Mouse (Mus musculus) 3T3-L1 (cell line): ENCODE results near the gene Cyp2d11.
A peak's percentile ranks its signal among the peaks of the same experiment; 100 is the strongest.
"Not testable (repeated sequence)": the region's sequence is repeated elsewhere in the genome, so short reads cannot be mapped to it uniquely, and the experiment has no call there.

Experiments
- DNase-seq: peaks from one replicate; pipeline ENCODE4 v3.0.0-alpha.2; 2015; ENCODE audit warnings: low read depth, low spot score

Gene Cyp2d11

GRCm38 (mm10) chr15:82379871-82380713 is 13.7 kb downstream of the Cyp2d11 start, which contains the start of gene Cyp2d22:
Cyp2d22 (minus strand) TSS chr15:82380260.
- no peak for DNase-seq

- DNase-seq: no peak
These were observed 14.3 kb downstream of the Cyp2d11 start for GRCm38 (mm10) chr15:82379511-82379870.

DNA sequence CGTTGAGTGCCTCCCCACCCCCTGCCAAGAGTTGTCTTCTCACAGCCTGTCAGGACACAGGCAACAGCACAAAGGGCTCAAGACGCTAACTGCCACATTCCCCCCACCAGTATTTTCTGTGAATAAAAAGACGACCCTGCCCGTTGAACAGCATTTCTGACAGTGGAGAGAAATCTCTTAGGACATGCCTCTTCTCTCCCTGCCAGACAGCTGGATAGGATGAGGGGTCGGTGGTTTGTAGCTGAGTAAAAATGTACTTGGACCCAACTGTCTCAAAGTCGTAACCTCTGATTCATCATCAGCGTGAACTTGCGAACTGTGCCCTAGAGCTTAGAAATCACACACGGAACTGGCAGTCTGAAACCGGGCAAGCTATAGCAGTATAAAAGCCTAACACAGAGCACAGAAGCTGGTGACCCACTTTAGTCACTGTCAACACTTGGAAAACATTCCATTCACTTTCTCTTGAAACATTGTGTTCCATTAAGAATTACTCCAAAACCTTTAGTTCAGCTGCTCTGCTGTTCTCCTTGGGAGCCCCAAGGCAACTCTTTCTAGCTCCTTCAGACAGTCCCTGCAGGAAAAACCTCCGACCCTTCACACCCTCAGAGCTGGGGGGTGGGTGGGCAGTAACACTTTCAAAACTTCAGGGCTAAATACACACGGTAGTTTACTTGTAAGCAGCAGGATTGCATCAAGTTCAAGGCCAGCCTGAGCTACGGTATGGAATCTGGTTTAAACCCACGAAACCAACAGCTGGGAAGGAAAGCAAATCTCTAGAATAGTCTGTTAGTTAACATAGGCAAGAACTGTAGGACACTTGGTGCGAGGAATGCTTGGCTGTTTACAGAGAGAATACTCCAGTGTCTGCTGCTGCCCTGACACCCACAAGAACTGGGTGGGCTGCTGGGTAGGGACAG is 15.3 kb downstream of the Cyp2d11 start:
- DNase-seq: no peak

DNA sequence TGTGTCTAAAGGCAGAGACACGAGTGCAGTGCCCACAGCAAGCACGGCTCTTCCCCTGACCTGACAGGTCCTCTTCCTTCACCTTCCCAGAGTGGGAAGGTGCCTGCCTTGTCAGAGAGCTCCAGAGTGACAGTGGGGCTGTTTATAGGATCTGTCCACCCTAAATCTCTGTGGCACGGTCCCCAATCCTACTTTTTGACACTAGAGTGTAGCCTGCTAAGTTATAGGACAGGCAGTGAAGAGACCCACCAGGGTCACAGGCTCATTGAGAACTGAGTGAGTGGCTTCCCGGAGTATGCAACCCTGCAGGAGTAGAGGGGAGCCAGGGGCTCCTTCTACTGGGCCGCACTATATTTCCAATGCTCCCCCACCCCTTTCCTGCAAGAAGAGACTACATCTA is 16.1 kb downstream of the Cyp2d11 start:
- no peak for DNase-seq

- DNase-seq: peak; percentile 11
These were observed 17.3 kb downstream of the Cyp2d11 start for GRCm38 (mm10) chr15:82376393-82377138.

GRCm38 (mm10) chr15:82375855-82376254 is 18.0 kb downstream of the Cyp2d11 start:
- DNase-seq: no peak

DNA sequence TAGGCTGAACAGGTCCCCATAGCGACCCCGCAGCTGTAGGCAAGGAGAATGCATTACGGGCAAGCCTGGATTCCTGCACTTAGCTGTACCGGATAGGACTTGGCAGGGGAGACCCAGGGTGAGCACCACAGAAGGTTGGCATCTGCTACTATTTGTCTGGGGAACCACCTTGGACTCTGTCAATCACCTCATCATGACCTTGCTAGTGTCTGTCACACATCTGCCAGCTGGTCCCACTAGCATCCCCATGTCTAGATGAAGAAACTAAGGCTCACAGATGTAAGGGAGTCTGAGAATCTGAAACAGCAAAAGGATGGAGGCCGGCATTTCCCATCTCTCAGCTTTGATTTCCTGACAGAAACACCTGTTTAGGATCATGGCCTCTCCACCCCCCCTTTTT is 19.4 kb downstream of the Cyp2d11 start:
- DNase-seq: no peak

DNA sequence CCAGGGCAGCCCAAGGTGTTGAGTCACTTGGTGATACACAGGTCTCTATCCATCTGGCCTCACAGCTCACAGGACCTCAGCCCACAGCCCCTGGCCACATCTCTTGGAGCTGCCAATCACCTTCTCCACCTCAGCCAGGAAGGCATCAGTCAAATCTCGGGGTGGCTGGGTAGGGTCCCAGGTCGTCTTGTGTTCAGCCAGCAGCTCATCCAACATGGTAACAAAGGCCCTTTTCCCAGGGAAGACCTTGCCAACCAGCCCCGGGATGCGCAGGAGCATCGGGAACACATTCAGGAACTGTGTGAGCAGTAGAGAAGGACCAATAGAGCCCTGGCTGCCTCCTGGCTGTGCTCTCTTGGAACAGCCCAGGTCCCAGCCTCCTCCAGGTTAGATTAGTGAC is 20.8 kb downstream of the Cyp2d11 start:
- DNase-seq: no peak

DNA sequence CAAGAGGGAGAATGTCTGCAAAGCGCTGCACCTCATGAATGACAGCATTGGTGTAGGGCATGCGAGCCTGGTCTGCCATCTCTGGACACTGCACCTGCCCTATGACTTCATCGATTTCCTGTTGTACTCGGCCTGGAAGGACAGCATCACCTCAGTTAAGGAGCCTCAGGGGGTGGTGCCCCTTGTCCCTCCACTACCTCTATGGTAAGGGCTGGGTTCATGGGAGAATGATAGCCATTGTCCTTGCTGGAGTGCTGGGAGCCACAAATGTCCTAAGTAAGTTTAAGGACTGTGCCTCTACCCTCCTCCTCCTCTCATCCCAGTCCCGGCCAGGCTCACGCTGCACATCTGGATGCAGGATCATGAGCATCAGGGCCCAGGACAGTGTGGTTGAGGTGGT is 21.4 kb downstream of the Cyp2d11 start:
- DNase-seq: no peak

- DNase-seq: no peak
These were observed 25.0 kb downstream of the Cyp2d11 start for GRCm38 (mm10) chr15:82368851-82369250.

DNA sequence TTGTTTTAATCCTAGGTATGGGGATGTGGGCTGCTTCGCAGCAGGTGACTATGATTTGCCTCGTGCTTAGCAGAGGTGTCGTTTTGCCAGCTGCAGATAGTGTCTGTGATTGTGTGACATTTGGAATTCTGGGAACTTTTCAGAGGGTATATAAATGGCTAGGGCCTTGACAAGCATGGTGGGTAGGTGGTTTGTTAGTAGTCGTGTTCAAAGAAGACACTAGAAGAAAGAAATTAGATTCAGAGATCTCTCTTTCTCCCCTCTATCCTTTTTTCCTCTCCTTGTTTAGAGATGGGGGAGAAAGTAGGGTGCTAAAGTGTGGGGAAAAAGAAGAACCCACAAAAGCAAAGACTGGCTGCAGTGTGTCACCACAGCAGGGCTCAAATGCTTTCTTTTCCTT is 25.7 kb downstream of the Cyp2d11 start:
- no peak for DNase-seq

DNA sequence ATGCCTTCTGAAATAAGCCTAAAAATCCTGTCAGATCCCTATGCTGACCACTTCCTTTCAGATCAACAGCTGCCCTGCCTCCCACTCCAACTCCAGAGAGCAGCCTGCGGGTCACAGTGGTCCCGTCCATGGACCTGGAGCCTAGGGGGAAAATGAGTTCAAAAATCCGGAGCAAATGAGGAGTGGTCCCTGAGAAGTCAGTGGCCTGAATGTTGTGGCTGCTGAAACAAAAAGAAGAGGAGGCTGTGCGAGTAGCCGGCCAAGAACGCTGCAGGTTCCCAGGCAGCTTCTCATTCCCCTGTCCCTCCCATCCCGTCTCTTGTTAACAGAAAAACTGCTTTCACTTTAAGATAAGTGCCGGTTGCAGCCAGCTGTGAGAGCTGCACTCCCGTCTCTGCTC is 29.3 kb downstream of the Cyp2d11 start:
- not testable (repeated sequence) for DNase-seq

DNA sequence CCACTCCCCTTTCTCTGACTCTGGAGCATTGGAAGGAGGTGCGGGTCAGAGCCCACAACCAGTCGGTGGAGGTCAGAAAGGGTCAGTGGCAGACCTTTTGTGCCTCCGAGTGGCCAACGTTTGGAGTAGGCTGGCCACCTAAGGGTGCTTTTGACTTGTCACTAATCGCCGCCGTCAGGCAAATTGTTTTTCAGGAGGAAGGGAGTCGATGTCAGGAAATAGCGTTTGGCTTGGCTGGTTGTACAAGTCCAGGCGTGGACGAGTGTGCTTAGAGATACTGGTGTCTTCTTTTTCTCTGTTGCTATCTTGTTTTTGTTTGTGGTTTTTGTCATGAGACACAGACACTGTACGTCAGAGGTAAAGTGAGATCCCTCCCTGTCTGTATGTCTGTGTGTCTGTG is 30.0 kb downstream of the Cyp2d11 start:
- DNase-seq: not testable (repeated sequence)

DNA sequence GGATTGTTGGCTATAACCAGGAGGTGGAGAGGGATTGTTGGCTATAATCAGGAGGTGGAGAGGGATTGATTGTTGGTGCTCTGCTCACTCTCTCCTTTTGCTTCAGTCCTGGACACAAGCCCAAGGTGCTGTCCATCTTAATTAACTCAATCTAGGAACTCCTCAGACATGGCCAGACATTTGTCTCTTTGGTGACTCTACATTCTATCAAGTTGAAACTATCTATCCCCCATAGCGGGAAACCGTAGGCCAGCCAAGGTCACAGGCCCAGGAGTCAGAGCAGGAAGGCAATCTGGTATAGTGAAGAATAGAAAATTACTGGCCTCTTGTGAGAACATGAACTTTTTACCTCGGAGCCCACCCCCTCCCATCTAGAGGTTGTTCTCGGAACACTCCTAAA is 31.6 kb downstream of the Cyp2d11 start:
- no peak for DNase-seq

GRCm38 (mm10) chr15:82361459-82362018 is 32.3 kb downstream of the Cyp2d11 start:
- peak; percentile 16 for DNase-seq

DNA sequence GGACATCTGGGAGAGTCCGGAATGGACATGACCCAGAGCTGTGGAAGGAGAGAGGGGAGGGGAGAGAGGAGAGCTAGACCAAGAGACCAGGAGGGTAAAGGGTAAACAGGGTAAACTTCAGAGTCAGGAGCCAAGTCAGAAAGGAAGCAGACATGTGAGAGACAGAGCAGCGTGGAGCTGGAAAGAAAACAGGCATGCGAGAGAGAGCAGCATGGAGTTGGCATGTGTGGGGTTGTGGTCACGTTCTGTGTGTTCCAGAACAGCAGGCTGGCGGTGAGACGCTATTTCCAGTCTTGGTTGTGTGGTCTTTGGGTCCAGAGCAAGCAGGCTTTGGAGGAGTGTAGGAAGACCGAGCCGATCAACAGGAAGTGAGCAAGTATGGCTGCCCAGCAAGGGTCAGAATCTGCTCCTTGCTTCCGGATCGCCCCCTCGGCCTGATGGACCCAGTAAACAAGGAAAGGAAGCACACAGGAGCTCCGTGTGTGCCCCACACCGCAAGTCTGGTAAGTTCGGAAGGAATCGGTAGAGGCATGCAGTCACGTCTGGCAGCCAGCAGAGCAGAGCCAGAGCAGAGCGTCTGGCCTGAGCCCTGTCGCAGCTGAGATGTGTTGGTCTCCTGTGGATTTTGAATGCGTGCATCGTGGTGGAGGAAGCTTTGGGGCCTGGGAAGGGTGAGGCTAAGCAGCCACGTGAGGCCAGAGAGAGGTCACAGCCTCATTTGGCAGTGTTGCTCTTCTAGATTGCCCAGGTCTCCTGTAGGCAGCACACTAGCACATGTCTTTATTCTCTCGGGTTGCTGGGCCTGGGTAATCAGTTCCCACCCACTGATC is 35.2 kb downstream of the Cyp2d11 start:
- DNase-seq: no peak

- peak; percentile 97 for DNase-seq
These were observed 39.5 kb downstream of the Cyp2d11 start, which contains the start of gene Ndufa6 for GRCm38 (mm10) chr15:82354126-82354945. Ndufa6 (minus strand) TSS chr15:82354322.

- no peak for DNase-seq
These were observed 40.1 kb downstream of the Cyp2d11 start for GRCm38 (mm10) chr15:82353745-82354113.

- DNase-seq: peak; percentile 16
These were observed 40.6 kb downstream of the Cyp2d11 start for GRCm38 (mm10) chr15:82353078-82353744.
